Mouse (Mus musculus) left cerebral cortex, postnatal 10 days (tissue): ENCODE measurements at regions not wholly inside any gene's neighbourhood (a gene's known extent, or its start where the extent isn't known, plus 50 kb on each side); places are given as distances from the start of the nearest gene placed in this dataset.

Source experiments
- DNase-seq, 2 experiments: peaks; one replicate each; pipeline ENCODE4 v3.0.0; 2021 to 2022; ENCODE audit warnings: low spot score in 2 of 2, mixed read lengths in 1 of 2; ENCODE audit errors: extremely low spot score in 1 of 2
- intact Hi-C: fragments of 180-260 bp; cut with DNase I; formaldehyde crosslinking; loops from one replicate; pipeline ENCODE4 v1.15.1; 2025

DNA sequence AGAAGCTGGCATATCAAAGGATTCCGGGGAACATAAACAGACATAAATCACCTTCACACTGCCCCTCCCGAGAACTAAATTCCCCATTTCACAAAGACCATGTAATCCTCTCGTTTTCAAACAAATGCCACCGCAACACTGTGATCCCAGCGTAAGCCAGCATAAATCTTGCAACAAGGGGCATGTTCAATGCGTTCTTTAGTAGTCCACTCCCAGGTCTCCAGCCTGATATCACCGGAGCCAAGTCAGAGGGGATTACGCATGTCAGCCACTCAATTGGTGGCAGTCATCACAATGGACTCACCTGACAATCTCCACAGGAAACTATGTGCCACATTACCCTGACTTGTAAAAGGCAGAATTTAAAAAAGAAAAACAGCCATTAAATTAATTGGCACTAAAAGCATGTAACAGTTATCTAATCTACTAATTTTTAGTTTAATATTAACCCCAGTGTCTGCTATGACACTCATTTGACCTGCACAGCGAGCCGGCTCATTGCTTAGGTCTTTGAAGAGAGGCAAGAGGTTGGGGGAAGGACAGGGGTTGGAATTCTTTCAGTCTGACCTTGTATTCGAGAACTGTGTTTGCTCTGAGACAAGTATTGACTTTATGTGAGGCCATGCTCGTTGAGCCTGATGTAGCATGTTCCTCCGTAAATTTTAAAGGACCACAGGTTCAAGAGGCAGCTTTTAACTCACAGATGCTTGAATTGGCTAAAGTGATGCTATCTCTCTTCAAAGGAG lies 252.0 kb upstream of the Rnf32 start:
- DNase-seq: no peak
- intact Hi-C loops: no loop called here

DNA sequence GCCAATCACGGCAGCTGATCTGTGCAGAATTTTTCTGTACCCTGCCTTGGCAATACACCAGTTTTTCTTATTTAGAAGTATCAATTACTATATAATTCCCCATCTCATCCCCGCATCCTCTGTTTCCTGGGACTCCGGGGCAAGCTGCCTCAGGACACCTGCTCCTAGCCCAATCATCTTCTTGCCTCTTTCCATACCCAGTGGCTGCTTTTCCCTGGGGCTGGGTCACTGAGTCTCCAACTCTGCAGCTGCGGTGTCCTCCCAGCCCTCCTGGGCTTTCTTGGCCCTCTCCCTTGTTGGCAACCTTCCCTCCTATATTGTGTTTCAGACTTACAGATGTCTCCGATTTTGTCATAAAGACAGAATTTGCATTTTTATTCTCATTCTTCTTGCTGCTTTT lies 254.8 kb upstream of the Rnf32 start:
- intact Hi-C loops: no loop called here
- DNase-seq: no peak

DNA sequence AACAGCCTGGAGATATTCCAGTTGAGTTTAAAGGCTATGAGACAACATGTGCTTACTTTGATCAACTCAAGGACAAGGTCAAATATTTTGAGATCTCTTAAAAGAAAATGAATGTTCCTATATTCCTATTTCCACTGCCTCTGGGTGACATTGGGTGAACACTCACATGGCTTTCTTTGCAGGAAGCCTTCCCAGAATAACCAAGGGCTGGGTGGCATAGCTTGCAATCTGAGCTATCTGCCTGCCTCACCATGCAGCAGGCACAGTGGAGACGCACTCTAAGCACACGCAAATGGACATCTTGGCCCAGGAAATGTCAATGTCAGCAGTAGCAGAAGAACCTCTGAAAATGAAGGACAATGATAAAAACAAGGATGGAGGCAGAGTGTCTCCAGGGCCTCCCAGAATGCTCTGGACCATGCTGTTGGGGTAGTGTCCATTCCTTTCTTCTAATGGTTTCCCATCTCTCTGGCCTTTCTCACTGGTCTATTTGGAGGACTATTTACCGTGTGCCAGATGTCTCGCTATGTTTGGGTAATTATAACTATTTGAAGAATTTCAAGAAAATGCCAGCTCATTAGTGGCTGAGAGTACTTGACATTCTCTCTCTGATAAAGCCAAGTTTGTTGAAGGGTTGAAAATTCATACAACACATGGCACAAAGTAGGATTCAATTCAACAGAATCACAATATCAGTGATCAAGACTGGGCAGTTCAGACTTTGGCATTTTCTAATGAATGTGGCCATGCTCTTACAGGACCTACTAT lies 276.3 kb upstream of the Rnf32 start:
- intact Hi-C loops: no loop called here

DNA sequence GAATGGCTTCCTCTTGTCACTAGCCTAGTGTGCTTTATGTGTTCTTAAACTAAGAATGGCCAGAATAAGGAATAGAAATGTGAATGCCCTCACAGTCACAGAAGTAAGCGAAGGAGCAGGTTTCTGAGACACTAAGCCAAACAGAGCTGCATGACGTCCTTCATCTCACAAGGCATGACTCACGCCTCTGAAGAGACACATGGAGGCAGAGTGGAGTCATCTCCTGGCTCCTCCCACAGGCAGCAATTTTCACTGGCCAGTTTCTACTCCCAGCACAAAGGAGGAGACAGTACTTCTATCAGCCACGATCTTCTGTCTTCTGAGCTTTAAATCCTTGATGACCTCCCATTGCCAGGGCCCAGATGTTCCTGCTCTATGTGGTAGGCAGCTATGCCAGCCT lies 291.3 kb upstream of the Rnf32 start:
- intact Hi-C loops: no loop called here
- DNase-seq: no peak

More for the DNA sequence above, 276.3 kb upstream of the Rnf32 start:
- no peak for DNase-seq

DNA sequence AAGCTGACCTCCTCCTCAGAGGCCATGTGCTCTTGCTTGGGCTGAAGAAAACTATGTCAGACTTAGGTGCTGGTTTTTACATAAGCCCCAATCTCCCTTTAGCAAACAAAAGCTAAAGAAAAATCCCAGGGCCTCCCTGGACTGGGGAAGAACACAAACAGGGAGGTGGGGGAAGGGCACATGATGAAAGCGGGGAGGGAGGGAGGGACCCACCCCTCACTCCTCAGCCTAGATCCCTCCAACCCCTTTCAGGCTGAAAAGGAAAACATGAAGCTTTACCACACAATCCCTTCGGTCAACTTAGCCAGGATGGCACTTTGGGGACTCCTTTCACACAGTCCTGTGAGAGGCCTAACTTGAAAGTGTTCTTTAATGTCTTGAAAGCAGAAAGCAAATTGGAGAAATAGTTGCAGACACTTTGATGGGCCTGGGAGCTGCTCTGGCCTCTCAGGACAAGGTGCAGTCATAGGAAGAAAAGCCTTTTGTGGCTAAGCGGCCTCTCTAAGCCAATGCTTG lies 291.9 kb upstream of the Rnf32 start:
- intact Hi-C loops: no loop called here
- no peak for DNase-seq

DNA sequence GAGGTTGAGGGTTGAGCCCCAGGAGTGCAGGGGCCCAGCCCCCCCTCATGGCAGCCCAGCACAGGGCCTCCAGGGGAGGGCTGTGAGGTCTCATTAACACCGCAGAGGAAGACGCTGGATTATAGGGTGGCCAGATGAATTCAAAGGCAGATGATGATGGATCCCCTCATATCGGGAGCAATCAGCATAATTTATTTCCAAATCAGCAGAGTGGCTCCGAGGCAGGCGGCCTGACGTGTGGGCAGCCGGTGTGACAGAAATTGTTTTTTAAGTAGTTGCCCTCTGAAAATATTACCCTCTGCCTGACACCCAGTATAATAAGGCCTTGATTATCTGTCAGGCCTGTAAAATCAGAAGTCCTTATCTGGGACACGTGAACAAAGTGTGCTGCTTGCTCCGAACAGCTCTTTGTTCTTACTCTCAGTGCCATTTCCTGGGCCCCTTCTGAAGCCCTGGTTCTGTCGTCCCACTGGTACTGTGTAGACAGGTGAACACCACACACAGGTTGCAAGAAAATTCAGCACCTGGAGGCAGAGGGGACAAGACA lies 303.0 kb upstream of the Rnf32 start:
- DNase-seq: no peak

DNA sequence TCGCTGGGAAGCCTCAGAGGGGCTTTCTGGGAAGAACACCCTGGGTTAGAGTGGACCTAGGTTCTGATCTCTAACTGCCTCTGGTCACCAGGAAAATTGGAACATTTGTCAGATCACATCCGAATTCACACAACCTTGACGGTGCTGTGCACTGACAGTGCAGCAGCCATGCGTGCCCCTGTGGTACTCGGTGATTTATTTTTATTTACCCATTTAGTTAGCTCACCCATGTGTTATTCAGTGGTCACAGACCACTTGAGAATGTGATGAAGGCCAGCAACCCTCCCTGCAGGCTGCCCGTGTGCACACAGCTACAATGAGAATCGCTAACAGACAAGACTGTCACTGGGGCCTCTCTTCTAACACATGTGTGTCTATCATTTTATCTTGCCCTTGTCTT lies 303.8 kb upstream of the Rnf32 start:
- DNase-seq: no peak
- intact Hi-C loops: no loop called here

More for the DNA sequence above, 303.0 kb upstream of the Rnf32 start:
- intact Hi-C loops: no loop called here

DNA sequence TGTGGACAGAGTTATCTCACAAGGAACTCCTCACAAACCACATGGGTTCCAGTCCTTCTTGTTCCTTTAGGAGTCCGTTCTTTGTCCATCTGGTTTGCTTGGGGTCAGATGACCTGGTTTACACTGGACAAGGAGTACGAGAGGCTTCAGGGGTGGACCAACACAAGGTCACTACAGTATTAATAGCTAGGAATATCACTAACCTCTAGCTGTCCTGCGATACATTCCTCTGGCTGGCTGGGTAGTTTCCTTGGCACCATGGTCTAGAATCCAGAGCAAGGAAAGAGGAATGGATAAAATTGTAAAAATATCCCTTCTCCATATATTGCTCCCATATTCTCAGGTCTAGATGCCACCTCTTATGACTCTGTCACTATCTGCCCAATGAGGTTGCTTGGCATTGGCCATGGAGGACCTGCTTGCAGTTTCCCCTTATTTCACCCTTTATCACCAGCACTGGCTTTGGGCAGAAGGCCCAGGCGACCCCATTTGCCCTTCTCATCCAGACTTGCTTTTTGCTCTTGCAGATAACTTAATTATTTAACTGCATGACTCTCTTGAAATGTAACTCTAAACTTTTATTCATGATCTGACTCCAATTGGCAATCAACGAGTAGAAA lies 310.9 kb upstream of the Rnf32 start:
- no peak for DNase-seq
- intact Hi-C loops: no loop called here

DNA sequence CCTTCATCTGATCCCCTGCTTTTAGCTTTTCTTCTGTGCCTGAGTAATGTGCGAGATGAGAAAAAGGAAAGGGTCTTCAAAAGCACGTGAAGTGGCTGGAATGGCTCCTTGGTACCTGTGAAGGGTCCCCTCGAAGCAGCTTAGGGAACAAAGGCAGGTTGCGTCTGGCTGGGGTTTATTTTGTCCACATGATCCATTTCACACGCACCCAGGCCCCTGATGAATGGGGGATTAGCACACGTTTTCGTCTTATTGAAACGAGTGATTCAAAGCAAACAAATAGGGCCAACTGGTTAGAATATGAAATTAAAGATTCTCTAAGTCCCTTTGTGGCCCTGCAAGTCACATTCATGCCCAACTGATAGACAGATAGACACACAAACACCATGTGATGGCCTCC lies 319.6 kb upstream of the Rnf32 start:
- intact Hi-C loops: no loop called here
- DNase-seq: no peak

DNA sequence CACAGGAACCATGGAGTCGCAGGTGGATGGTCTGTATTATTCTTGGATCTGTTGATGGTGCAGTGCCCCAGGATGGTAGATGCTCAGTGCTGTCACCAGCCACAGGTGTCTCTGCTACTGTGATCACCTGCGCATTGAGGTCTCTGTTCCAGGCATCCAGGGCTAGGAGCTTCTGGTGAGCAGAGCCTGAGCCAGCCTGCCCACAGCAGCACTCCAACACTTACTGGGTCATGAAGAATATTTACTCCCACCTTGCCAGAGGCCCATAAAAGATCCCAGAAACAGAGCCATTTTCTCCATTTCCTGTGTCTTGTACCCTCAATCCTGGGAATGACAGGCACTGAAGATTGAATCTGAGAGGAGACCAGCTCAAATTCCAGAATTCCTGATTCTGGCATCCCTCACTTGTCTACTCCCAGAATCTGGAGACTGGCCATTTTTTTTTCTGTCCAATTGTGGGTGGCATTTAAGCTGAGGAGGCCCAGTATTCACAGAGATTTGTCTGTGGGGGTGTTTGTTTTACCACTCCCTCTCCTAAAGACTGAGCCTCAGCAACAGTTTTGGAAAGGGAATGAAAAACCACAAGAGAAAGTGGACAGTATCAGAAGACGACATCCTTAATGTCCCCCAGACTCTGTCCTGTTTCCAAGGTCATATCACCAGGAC lies 322.1 kb upstream of the Rnf32 start:
- DNase-seq: no peak
- intact Hi-C loops: no loop called here

DNA sequence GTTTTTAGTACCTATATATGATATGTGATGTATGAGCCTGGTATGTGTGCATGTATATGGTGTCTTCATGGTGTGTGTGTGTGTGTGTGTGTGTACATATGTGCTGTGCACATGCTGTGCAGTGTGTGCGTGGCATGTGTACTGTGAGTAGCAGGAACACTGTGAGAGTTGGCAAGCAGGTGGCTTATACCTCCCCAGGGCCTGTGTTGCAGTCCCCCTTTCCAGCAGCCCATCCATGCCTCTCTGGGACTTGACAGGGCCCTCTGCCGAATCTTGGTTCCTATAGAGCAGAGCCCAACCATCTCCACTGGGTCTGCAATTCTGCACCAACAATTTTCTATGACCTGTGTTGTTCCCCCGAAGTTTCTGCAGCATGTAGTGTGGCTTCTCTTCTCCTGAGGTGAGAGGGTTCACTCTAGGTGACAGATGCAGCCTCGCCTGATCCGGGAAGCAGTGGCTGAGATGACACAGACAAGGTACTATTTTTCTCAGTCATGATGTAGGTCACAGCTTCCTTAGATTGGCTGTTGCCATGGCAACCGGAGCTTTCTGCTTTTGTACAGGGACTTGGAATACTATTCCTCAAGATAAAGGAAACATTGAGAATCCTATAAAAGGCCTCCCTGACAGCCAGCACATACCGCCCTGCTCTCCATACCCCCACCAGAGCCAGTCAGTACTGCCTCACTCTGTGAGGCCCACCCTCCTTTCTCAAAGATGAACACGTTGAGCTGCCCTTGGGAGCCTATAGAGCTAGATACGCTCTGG lies 336.0 kb upstream of the Rnf32 start:
- DNase-seq: peak; percentile 86 to 93
- intact Hi-C loops: loop anchor here (5.0 kb wide), 1 partner anchor 392 kb away; the partner anchor contains the start of gene Shh

DNA sequence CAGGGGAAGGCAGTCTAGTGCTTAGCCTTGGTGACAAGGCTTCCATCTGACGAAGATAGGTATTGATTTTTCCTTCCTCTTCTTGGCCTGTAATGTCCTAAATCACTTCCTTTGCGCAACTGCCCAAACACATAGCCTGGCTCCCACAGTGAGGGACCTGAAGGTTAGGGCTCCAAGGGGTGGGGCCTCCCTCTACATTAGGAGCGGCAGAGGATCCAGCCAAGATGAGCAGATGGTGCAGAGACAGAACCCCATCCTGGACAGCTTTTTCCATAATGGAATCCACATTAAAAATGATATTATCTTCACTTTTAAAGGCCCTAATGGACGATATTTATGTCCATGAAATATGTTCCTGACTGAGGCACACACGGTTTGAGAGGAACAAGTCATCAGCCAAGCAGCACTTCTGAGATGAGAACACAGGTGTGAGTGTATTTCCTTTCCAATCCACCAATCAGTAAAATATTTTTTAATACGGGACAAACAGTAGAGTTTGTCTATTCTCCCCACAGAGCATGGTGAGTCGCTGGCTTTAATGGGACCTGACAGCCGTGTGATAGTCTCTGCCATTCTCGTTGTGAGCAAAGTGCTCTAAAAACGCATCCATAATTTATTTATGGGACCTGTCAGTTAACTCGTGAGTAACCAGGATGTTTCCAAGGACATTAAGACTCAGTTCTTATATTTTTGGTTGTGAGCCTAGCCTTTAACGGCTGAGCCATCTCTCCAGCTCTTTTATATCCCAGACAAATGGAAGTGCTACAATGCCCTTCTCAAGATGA lies 357.5 kb upstream of the Rnf32 start:
- DNase-seq: no peak
- intact Hi-C loops: no loop called here

DNA sequence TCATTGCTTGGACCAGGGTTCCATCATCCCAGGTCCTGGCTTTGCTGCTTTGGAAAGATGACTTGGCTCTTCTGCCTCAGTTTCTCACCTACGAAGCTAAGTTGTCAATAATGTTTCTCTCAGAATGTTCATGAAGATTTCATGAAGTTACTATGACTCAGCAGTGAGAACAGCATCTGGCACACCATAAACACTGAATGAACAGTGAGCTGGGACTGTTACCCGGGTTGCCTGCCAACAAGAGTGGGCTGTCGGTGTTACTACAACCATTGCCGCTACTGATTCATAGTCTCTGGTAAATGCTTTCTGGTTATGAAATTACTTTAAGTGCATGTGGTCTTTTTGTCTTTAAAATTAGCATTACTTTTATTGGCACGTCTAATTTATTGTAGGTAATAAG lies 352.0 kb upstream of the Shh start:
- intact Hi-C loops: no loop called here
- DNase-seq: peak; percentile 42 to 45

DNA sequence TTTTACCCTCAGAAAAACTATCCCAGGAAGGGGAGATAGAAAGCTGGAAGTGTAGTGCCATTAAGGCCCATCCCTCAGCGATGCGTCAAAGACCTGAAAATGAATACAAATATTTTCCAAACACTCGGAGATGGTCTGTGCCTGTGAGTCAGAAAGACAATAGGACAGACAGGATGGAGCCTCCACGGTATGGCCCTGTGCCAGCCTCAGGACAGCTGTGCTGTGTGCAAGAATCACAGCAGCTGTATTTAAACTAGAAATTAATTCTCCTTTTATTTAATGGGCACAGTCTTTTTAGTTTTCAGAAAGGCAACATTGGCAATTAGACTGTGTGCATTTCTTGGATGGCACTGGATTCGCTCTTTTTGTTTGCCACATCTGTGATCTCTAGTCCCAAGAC lies 340.9 kb upstream of the Shh start:
- peak in 1 of 2 experiments; percentile 46 for DNase-seq
- intact Hi-C loops: no loop called here

DNA sequence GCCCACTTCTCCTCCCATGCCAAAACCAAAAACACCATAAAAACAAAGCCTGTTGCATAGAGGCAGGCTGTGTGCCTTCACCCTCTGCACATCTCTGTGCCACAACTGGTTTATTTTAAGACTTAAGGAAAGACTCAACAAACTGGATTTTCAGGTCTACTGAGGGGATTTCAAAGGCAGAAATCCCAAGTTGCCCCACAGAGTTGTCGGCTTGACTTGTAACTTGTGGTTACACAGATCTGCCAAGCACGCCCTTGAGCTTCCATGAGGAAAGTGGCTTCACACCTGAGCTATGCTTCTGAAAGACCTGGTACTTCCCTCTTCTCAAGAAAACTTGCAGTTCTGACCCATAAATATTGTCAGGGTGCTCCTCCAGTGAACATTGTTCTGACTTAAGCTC lies 332.4 kb upstream of the Shh start:
- DNase-seq: no peak
- intact Hi-C loops: no loop called here

DNA sequence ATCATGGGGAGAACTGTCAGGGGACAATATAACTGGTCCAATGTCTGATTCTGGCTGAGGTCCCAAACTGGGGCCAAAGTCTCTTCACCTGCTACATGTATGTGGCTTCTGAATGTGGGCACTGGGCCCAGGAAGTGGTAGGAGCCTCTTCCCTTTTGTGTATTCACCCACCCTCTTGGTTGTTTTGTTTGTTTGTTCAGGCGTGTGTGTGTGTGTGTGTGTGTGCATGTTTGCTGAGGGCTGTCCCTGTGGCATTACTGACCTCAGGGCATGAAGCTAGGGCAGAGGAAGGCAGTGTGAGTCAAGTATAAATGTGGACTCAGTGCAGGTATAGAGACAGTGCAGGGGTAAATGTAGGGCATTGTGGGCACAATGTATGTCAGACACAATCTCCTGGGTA lies 331.3 kb upstream of the Shh start:
- intact Hi-C loops: no loop called here
- DNase-seq: no peak

DNA sequence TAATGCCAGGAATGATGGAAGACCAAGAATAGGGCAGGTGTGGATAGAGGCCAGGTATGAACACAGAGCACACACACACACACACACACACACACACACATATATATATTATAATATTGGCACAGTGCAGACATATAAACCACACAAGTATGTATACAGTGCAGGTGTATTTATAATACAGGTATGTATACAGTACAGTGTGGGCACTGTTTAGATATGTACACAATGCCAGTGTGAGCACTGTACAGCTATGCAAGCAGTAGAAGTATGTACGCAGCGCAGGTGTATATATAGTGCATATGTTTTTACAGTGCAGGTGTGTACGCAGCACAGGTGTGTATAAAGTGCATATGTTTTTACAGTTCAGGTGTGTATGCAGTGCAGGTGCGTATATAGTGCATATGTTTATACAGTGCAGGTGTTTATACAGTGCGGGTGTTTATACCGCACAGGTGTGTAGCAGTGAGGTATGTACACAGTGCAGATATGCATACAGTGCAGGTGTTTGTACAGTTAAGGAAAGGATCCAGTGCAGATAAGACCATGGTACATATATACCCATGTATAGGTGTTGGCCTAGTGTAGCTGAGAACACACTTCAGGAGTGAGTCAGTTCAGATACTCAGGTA lies 328.2 kb upstream of the Shh start:
- no peak for DNase-seq
- intact Hi-C loops: no loop called here
